Mouse (Mus musculus) CD8-positive naive resting alpha-beta T cell, adult 2 months (primary cell): ENCODE data around the gene Endou.

Source experiments
- DNase-seq, 2 experiments: peaks; one replicate each; pipeline ENCODE4 v3.0.0; 2022; ENCODE audit warnings: low read depth in 2 of 2, low spot score in 2 of 2

The Endou gene

DNA sequence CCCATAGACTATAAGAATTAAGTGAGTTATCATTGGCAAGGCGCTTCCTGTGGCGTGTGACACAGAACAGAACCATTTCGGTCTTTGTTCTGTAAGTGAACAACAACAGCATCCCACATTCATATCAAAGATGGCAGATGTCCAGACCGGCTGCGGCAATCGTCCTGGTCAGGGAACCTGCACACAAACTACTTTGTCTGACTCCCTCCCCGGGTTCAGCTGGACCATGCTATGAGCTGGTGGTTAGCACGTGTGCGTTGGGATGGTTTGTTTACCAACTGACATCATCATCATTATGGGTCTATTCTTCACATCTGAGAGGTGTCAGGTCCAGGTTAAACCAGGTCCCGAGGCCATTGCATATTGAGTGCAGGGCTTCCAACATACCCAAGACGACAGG lies 2.7 kb downstream of the Endou start:
- DNase-seq, result no peak

- no peak for DNase-seq
Measured at GRCm38 (mm10) chr15:97727520-97727919, 3.6 kb downstream of the Endou start.

DNA sequence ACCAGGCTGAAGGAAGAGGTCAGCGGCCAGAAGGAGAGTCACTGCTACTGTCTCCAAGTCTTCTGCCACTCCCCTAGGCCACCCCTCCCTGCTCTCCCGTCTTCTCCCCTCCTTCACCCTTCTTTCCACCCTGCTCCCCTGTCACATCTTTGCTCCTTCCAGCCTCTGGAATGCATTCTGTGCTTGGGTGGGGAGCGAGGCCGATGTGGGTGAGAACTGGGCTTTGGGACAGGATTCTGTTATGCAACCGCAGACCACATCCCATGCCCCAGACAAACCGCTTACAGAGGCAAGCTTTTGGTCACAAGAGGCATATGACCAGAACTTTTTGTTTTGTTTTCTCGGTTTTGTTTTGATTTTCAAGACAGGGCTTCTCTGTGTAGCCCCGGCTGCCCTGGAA lies 4.1 kb downstream of the Endou start:
- no peak for DNase-seq

DNA sequence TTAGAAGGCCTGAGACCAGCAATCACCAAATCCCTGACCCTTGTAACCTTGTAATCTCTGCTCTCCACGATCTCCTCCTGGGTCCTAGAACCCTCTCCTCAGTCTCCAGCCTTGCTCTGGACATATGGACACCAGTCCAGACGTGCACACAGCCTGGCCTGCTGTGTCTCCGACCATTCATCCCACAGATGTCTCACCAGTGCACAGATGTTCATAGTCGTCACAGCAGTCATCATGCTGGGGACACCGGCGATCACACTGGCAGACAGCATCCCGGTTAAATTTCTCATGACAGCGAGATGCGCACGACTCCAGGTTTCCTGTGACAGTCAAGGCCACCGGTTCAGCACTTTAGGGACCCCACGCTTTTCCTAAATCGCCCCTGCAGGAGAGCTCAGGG lies 4.8 kb downstream of the Endou start:
- no peak for DNase-seq

DNA sequence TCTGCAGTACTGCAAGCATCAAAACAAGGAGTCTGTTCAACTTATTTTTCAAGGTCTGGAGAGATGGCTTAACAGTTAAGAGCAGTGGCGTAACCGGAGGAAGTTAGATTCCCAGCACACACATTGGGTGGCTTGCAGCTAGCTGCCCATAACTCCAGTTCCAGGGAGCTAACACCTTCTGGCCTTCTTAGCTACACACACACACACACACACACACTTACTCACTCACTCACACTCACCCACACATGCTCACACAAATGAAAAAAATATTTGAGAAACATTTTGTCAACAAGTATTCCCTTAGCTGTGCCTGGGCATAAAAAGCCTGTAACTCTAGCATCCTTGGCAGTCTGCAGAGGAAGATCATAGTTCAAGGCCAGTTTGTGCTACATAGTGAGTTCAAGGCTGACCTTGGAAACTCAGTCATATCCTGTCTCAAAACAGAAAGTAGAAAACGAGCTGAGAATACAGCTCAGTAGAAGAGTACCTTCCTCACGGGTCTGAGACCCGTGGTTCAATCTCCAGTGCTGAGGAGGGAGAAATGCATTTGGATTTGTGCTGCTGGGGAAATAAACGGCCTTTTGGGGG lies 5.8 kb downstream of the Endou start:
- no peak for DNase-seq

- no peak for DNase-seq
Measured at GRCm38 (mm10) chr15:97724346-97725197, 6.6 kb downstream of the Endou start.

GRCm38 (mm10) chr15:97723536-97724345 lies 7.4 kb downstream of the Endou start:
- DNase-seq, result no peak

GRCm38 (mm10) chr15:97721008-97721701 lies 10.0 kb downstream of the Endou start:
- peak in 1 of 2 experiments; percentile 20 for DNase-seq

GRCm38 (mm10) chr15:97720026-97720675 lies 11.0 kb downstream of the Endou start:
- no peak for DNase-seq

GRCm38 (mm10) chr15:97719494-97719893 lies 11.6 kb downstream of the Endou start:
- no peak for DNase-seq

DNA sequence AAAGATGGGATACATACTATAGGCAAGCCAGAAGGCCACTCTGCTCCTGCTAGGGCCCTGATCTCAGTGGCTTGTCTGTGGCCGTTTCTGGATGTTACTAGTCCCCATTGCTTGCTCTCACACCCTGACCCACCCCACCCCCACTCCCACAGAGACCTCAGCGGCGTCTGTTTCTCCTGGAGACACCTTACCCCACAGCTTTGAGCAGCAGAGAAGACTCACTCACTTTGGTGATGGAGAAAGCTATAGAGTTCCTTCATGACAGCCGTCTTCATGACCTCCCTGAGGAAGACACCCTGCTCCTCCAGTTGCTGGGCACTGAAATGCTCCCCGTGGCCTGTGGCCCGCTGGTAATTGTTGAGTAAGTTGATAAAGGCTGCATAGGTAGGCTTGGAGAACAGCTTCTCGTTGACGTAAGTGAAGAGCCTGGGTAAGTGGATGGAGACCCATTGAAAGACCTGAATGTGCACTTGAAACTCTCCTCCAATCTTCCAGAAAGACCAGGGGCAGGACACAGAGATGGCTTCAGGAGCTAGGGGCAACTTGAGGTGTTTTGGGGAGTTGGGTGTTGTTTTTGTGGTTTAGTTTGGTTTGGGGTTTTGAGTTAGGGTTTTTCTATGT lies 12.5 kb downstream of the Endou start:
- DNase-seq, result no peak

- peak; percentile 53 to 66 for DNase-seq
Measured at GRCm38 (mm10) chr15:97717861-97718534, 13.1 kb downstream of the Endou start.

DNA sequence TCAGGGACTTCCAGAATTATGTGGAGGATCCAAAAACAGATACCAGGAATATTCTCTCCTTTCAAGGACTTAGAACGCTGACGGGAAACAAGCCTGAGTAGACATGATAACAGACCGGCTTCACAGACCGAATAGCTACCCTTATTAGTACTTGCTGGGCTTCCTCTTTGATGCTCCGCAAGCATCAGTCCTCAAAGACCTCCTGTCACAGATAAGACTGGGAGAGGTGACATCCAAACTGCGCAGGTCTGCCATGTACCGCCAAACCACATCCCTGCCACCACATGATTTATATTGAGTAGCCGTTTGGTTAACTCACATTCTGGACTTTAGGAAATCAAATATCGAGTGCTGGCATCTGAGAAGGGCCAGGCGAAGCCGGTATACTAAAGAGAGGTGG lies 14.4 kb downstream of the Endou start:
- no peak for DNase-seq

DNA sequence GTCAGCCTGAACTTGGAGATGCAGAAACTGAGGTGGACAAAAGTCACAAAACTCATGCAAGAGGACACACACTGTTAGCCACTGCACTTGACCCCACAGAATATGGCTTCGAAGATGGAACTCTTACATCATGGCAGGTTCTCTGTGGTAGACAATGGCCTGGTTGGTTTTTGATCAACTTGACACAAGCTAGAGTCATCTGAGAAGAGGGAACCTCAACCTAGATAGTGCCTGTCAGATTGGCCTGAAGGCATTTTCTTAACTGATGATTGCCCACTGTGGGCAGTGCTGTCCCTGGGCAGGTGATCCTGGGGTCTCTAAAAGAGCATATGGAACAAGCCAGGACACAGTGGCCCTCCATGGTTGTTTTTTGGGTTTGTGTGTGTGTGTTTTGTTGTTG lies 15.4 kb downstream of the Endou start:
- no peak for DNase-seq

GRCm38 (mm10) chr15:97715083-97715482 lies 16.1 kb downstream of the Endou start:
- DNase-seq, result no peak

DNA sequence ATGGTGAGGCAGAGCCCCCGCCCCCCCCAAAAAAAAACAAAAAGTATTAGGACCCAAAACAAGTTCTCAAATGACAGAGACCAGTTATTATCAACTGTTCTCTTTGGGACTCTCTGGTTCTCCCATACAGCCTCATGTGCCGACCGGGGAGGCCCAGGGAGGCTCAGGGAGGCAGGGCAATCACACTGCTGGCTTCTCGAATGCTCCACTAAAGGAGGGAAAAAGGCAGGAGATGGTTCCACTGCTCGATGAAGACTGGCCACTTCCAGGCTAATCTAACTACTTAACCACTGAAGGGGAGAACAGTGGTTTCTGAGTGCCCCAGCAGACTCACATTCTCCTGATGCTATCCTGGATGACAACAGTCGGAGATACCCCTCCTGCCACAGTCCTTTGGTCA lies 18.6 kb downstream of the Endou start:
- no peak for DNase-seq

- DNase-seq, result no peak
Measured at GRCm38 (mm10) chr15:97710906-97711305, 20.2 kb downstream of the Endou start.

GRCm38 (mm10) chr15:97705211-97706050 lies 25.7 kb downstream of the Endou start, which contains the start of gene Rpap3:
Rpap3 (minus strand) TSS chr15:97705825.
- peak; percentile 63 to 75 for DNase-seq

DNA sequence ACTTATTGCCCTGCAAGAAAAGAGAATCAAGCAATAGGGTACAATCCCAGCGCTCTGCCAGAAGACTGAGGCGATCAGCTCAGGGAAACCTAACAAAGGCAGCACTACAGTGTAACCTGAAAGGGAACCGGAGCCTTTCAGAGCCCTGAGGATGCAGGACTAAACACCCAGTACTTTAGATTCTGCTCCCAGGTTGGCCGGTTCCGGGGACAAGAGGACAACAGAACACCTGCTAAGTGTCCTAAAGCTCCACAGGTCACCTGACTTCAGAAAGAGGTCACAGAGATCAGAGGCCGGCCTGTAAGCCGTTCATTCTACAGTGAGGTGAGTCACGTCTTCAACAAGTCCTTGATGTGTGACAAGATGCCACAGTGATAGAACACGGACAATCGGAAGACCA lies 34.5 kb downstream of the Endou start:
- no peak for DNase-seq
